Mouse (Mus musculus): ENCODE data around the gene Nmb.

Gene Nmb

GRCm38 (mm10) chr7:80897721-80898120, 7.2 kb downstream of the Nmb start:
- peak in 1 of 2 experiments; percentile 33 for DNase-seq

GRCm38 (mm10) chr7:80897134-80897533, 7.7 kb downstream of the Nmb start:
- peak in 1 of 2 experiments; percentile 23 for DNase-seq

- peak in 1 of 2 experiments; percentile 27 for DNase-seq
Observed at GRCm38 (mm10) chr7:80894815-80895519, 9.9 kb downstream of the Nmb start.

- no peak for DNase-seq
Observed at GRCm38 (mm10) chr7:80894196-80894595, 10.7 kb downstream of the Nmb start.

DNA sequence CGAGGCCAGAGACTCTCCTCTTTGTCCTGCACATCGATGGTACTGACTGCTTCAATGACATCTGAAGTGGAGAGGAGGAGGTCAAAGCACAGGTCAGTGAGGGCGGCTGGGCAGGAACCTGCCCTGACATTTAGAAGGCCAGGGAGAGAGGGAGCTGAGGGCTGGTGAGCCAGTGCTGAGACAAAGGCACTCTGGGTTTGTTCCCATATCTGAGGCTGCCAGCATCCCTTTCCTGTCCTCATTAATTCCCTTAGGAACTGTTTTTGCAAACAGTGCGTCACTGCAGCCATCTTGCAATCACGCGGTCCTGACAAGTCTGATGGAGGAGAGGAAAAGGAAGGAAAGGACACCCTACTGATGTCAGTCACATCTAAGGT, 11.1 kb downstream of the Nmb start:
- peak; percentile 24 to 67 for DNase-seq

DNA sequence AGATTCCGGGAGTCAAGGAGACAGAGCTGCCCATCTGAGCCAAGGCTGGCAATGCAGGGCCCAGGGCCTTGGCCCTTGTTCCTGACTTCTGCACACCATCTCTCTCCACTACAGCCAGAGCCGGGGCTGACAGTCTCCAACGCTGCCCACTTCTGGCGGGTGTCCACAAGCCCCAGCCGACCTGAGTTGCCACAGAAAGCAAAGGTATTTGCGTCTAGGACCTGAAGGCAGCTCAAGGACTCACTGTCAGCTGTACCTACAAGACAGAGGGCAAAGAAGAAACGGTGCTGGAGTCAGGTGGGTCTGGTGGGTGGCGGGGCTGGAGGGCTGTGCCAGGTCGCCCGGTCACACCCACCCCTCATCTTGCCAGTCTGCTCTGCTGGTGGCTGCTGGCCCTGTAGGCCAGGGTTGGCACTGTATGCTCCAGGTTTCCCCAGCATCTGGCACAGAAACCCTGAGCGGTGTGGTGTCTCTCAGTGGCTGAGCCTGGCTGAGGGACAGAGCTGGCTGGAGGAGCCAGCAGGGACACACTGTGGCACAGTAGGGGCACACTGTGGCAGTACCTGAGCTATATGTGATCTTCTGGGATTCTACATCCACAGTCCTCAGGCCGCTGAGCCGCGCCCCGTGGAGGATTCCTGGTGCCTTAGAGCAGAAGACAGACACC, 11.7 kb downstream of the Nmb start:
- DNase-seq, result no peak

GRCm38 (mm10) chr7:80889841-80890241, 15.0 kb downstream of the Nmb start:
- DNase-seq, result peak in 1 of 2 experiments; percentile 47

- peak; percentile 67 to 73 for DNase-seq
Observed at GRCm38 (mm10) chr7:80889021-80889511, 15.8 kb downstream of the Nmb start.

GRCm38 (mm10) chr7:80888595-80888994, 16.3 kb downstream of the Nmb start:
- peak in 1 of 2 experiments; percentile 49 for DNase-seq

- no peak for DNase-seq
Observed at GRCm38 (mm10) chr7:80885666-80886065, 19.2 kb downstream of the Nmb start.

GRCm38 (mm10) chr7:80882830-80883505, 21.9 kb downstream of the Nmb start:
- DNase-seq, result peak; percentile 70 to 88

DNA sequence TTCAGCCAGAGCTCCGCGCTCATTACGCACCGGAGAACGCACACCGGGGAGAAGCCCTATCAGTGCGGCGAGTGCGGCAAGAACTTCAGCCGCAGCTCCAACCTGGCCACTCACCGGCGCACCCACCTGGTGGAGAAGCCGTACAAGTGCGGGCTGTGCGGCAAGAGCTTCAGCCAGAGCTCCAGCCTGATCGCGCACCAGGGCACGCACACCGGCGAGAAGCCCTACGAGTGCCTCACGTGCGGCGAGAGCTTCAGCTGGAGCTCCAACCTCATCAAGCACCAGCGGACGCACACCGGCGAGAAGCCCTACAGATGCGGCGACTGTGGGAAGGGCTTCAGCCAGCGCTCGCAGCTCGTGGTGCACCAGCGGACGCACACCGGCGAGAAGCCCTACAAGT, 29.1 kb downstream of the Nmb start:
- no peak for DNase-seq

GRCm38 (mm10) chr7:80873631-80874030, 31.2 kb downstream of the Nmb start:
- no peak for DNase-seq

DNA sequence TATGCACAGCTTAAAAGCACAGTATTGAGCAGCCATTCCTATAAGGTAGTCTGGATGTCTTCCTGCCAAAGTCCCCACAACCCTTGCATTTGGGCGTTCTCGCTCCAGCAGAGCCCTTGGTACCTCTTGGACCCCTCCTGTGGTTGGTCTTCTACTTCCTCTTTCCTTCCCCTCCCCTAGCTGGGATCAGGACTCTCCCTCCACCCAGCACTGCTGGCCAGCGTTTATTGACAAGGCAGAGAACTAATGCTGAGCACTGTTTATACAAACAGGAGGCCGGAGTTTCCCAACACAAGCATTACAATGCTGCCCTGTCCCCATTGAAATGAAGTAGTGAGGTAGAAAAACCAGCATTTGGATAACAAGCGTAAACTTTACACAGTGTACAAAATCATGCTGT, 31.8 kb downstream of the Nmb start:
- no peak for DNase-seq

DNA sequence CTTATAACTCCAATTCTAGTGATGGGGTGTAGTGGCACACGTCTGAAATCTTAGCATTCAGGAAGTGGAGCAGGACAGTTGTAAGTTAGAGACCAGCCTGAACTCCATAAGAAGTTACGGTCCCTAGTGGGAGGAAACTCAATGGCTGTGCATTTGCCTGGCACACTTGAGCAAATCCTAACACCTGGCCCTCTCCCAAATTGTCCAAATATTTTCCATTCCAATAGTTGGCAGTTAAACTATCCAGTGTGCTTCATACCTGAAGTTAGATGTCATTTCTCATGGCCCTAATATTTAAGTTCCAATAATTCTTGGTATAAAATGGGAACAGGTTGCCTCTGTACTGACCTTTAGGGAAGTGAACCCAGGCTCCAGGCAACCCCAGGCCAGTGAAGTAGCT, 36.2 kb downstream of the Nmb start:
- no peak for DNase-seq

GRCm38 (mm10) chr7:80866514-80867147, 38.2 kb downstream of the Nmb start:
- peak in 1 of 2 experiments; percentile 65 for DNase-seq

GRCm38 (mm10) chr7:80865521-80865920, 39.4 kb downstream of the Nmb start:
- DNase-seq, result no peak

- DNase-seq, result peak in 1 of 2 experiments; percentile 45
Observed at GRCm38 (mm10) chr7:80864831-80865230, 40.0 kb downstream of the Nmb start.

DNA sequence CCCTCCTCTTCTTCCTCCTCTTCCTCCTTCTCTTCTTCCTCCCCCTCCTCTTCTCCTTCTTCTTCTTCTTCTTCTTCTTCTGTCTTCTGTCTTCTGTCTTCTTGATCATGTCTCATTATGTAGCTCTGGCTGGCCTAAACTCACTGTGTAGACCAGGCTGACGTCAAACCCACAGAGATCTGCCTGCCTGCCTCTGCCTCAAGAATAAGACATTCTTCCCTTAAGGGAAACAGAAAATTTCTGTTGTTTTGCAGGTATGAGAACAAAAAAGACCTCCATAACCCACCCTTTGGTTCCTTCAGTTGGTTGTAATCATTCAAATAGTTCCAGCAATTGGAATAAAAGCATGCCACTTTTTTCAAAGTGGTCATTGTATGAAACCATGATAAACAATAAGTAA, 40.7 kb downstream of the Nmb start:
- no peak for DNase-seq

DNA sequence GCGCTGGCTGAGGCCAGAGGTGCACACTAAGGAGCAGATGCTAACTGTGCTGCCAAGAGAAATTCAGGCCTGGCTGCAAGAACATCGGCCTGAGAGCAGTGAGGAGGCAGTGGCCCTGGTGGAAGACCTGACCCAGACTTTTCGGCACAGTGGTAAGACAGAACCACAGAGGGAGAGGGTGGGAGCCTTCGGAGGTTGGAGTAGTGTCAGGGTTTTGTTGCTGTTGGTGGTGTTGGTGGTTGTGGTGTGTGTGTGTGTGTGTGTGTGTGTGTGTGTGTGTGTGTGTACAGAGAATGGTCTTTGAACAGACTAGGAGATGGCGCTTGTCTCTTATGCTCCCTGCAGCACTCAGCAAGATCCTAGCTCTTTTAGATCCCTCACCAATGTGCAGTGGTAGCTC, 41.4 kb downstream of the Nmb start:
- no peak for DNase-seq

- no peak for DNase-seq
Observed at GRCm38 (mm10) chr7:80862475-80862874, 42.4 kb downstream of the Nmb start.

DNA sequence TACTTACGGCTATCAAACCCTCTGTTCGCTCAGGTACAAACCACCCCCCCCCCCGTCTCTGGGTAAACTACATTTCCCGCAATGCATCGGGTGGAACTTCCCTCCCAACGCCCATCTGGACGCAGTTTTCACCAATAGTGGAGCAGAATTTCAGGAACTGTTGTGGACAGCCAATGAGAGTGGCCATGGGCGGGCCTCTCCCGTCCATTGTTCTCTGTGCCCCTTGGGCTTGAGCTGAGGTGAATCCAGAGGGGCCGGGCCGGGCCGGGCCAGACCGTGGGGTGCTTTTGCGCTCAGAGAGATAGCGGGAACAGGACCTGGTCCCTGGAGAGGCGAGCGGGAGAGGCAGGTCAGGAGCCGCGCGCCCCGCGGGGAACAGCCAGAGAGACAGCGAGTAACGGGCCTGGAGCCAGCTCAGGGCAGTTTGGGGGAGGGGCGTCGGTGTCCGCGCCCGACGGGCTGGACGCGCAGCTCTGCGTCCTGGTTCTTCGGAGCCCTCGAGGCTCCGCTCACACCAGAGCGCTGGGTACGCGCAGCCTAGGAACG, 44.1 kb downstream of the Nmb start, which contains the start of gene Zscan2:
Gene Zscan2 (plus strand): TSS at position 192 of the 546 bp plus-strand sequence.
- peak; percentile 92 to 96 for DNase-seq

GRCm38 (mm10) chr7:80860227-80860626, 44.6 kb downstream of the Nmb start:
- DNase-seq, result peak; percentile 80 to 86

Data from kidney, postnatal 25 days (tissue).